Mouse (Mus musculus): ENCODE results near the gene Wdr62. TPM values are rescaled to one million over a fixed set of nuclear protein-coding genes. Genes with fewer than 3 reads are reported as not detected.

Wdr62 gene
- polyA plus RNA-seq (2012; fragmentation: generic; extraction: Trizol): 12.8 TPM
- long read RNA-seq, experiment 1, partial matches to known transcripts: 0 of 1 reads
- long read RNA-seq, experiment 1, other reads (novel, unspliced or antisense): 1 of 1 reads
- long read RNA-seq, experiment 2, partial matches to known transcripts: 3 of 24 reads
- long read RNA-seq, experiment 2, other reads (novel, unspliced or antisense): 21 of 24 reads

- H3K27me3 ChIP-seq (ENCODE audit: control insufficient read depth, insufficient read depth, insufficient read length): no peaks in the 10 kb centered on the region
- H3K36me3 ChIP-seq (ENCODE audit: control insufficient read depth, insufficient read depth): no peaks in the 10 kb centered on the region
- H3K4me3 ChIP-seq (ENCODE audit: insufficient read depth, poor library complexity, severe bottlenecking): peak within 1 kb of the TSS; percentile 49
- H3ac ChIP-seq (ENCODE audit: control insufficient read depth, insufficient read length, low read depth): peak within 1 kb of the TSS; percentile 96
- TF ChIP-seq MYOG (IDR thresholded peaks at IDR 0.05; ENCODE audit: control insufficient read depth, extremely low read depth, insufficient read length) (no peak), CEBPB (IDR thresholded peaks at IDR 0.05; ENCODE audit: low read depth) (no peak), FOSL1 (IDR thresholded peaks at IDR 0.05; ENCODE audit: insufficient read depth, low read length, poor library complexity, severe bottlenecking) (no peak), MYOD1 (IDR thresholded peaks at IDR 0.05; ENCODE audit: control insufficient read depth, insufficient read length, low read depth) (no peak), USF1 (IDR thresholded peaks at IDR 0.05; ENCODE audit: low read depth) (no peak), MAX (IDR thresholded peaks at IDR 0.05) (no peak), CTCF (IDR thresholded peaks at IDR 0.05; ENCODE audit: control insufficient read depth, insufficient read depth, insufficient read length) (no peak)
- no peaks in the 10 kb centered on the region for H3K79me3 ChIP-seq (ENCODE audit: low read depth)
- peaks cover 9% of the 10 kb centered on the region for H3K79me2 ChIP-seq (ENCODE audit: control insufficient read depth, insufficient read depth)
Measured at GRCm38 (mm10) chr7:30279951-30280669, at the start of gene Wdr62, which contains the start of gene Thap8. Gene Wdr62, minus strand, starts transcription at chr7:30280419. Gene Thap8, plus strand, starts transcription at chr7:30280094.

GRCm38 (mm10) chr7:30328379-30328778 lies 48.2 kb upstream of the Wdr62 start:
- no peaks in the 10 kb centered on the region for H3K79me3 ChIP-seq (ENCODE audit: low read depth)
- no peaks in the 10 kb centered on the region for H3K36me3 ChIP-seq (ENCODE audit: control insufficient read depth, insufficient read depth)
- TF ChIP-seq FOSL1 (IDR thresholded peaks at IDR 0.05; ENCODE audit: insufficient read depth, low read length, poor library complexity, severe bottlenecking) (no peak), MYOD1 (IDR thresholded peaks at IDR 0.05; ENCODE audit: control insufficient read depth, insufficient read length, low read depth) (no peak), CTCF (IDR thresholded peaks at IDR 0.05; ENCODE audit: control insufficient read depth, insufficient read depth, insufficient read length) (no peak), MAX (IDR thresholded peaks at IDR 0.05) (no peak), MYOG (IDR thresholded peaks at IDR 0.05; ENCODE audit: control insufficient read depth, extremely low read depth, insufficient read length) (no peak), USF1 (IDR thresholded peaks at IDR 0.05; ENCODE audit: low read depth) (no peak)
- H3K79me2 ChIP-seq (ENCODE audit: control insufficient read depth, insufficient read depth): no peaks in the 10 kb centered on the region
- no peak overlapping the region for H3K4me3 ChIP-seq (ENCODE audit: insufficient read depth, poor library complexity, severe bottlenecking)
- H3K27me3 ChIP-seq (ENCODE audit: control insufficient read depth, insufficient read depth, insufficient read length): peaks cover 5% of the 10 kb centered on the region
- H3ac ChIP-seq (ENCODE audit: control insufficient read depth, insufficient read length, low read depth): no peak overlapping the region

- no peak overlapping the region for H3ac ChIP-seq (ENCODE audit: control insufficient read depth, insufficient read length, low read depth)
- TF ChIP-seq MYOD1 (IDR thresholded peaks at IDR 0.05; ENCODE audit: control insufficient read depth, insufficient read length, low read depth) (no peak), USF1 (IDR thresholded peaks at IDR 0.05; ENCODE audit: low read depth) (no peak), FOSL1 (IDR thresholded peaks at IDR 0.05; ENCODE audit: insufficient read depth, low read length, poor library complexity, severe bottlenecking) (no peak), CEBPB (IDR thresholded peaks at IDR 0.05; ENCODE audit: low read depth) (no peak), CTCF (IDR thresholded peaks at IDR 0.05; ENCODE audit: control insufficient read depth, insufficient read depth, insufficient read length) (no peak), MYOG (IDR thresholded peaks at IDR 0.05; ENCODE audit: control insufficient read depth, extremely low read depth, insufficient read length) (no peak), MAX (IDR thresholded peaks at IDR 0.05) (no peak)
- H3K27me3 ChIP-seq (ENCODE audit: control insufficient read depth, insufficient read depth, insufficient read length): peaks cover 5% of the 10 kb centered on the region
- H3K36me3 ChIP-seq (ENCODE audit: control insufficient read depth, insufficient read depth): no peaks in the 10 kb centered on the region
- no peaks in the 10 kb centered on the region for H3K79me3 ChIP-seq (ENCODE audit: low read depth)
- H3K79me2 ChIP-seq (ENCODE audit: control insufficient read depth, insufficient read depth): no peaks in the 10 kb centered on the region
- H3K4me3 ChIP-seq (ENCODE audit: insufficient read depth, poor library complexity, severe bottlenecking): no peak overlapping the region
Measured at GRCm38 (mm10) chr7:30327140-30327539, 46.9 kb upstream of the Wdr62 start.

GRCm38 (mm10) chr7:30326427-30326826 lies 46.2 kb upstream of the Wdr62 start:
- H3K36me3 ChIP-seq (ENCODE audit: control insufficient read depth, insufficient read depth): no peaks in the 10 kb centered on the region
- no peak overlapping the region for H3K4me3 ChIP-seq (ENCODE audit: insufficient read depth, poor library complexity, severe bottlenecking)
- no peak for TF ChIP-seq MAX (IDR thresholded peaks at IDR 0.05)
- no peak for TF ChIP-seq FOSL1 (IDR thresholded peaks at IDR 0.05; ENCODE audit: insufficient read depth, low read length, poor library complexity, severe bottlenecking)
- no peak for TF ChIP-seq USF1 (IDR thresholded peaks at IDR 0.05; ENCODE audit: low read depth)
- no peak for TF ChIP-seq MYOG (IDR thresholded peaks at IDR 0.05; ENCODE audit: control insufficient read depth, extremely low read depth, insufficient read length)
- H3K27me3 ChIP-seq (ENCODE audit: control insufficient read depth, insufficient read depth, insufficient read length): peaks cover 5% of the 10 kb centered on the region
- no peak overlapping the region for H3ac ChIP-seq (ENCODE audit: control insufficient read depth, insufficient read length, low read depth)
- H3K79me2 ChIP-seq (ENCODE audit: control insufficient read depth, insufficient read depth): peaks cover 4% of the 10 kb centered on the region
- H3K79me3 ChIP-seq (ENCODE audit: low read depth): no peaks in the 10 kb centered on the region

DNA sequence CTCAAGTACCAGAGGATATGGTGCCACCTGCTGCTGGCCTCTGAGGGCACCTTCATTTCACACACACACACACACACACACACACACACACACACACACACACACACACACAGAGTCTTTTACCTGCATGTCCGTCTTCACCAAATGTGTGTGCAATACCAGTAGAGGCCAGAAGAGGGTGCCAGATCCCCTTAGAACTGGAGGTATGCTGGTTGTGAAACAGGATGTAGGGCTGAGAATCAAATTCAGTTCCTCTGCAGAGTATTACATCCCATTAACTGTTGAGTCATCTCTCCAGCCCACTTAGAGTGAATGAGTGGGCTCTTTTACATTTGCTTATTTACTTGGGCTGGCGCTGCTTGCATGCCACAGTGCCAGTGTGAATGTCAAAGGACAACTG lies 45.1 kb upstream of the Wdr62 start:
- Histone ChIP-seq H3K79me2 (ENCODE audit: control insufficient read depth, insufficient read depth) (peaks cover 4% of the 10 kb centered on the region), H3K4me3 (ENCODE audit: insufficient read depth, poor library complexity, severe bottlenecking) (no peak overlapping the region), H3K27me3 (ENCODE audit: control insufficient read depth, insufficient read depth, insufficient read length) (peaks cover 5% of the 10 kb centered on the region), H3ac (ENCODE audit: control insufficient read depth, insufficient read length, low read depth) (no peak overlapping the region), H3K79me3 (ENCODE audit: low read depth) (no peaks in the 10 kb centered on the region), H3K36me3 (ENCODE audit: control insufficient read depth, insufficient read depth) (no peaks in the 10 kb centered on the region)
- TF ChIP-seq MYOG (IDR thresholded peaks at IDR 0.05; ENCODE audit: control insufficient read depth, extremely low read depth, insufficient read length) (no peak), USF1 (IDR thresholded peaks at IDR 0.05; ENCODE audit: low read depth) (no peak), CTCF (IDR thresholded peaks at IDR 0.05; ENCODE audit: control insufficient read depth, insufficient read depth, insufficient read length) (no peak), FOSL1 (IDR thresholded peaks at IDR 0.05; ENCODE audit: insufficient read depth, low read length, poor library complexity, severe bottlenecking) (no peak), CEBPB (IDR thresholded peaks at IDR 0.05; ENCODE audit: low read depth) (no peak), MYOD1 (IDR thresholded peaks at IDR 0.05; ENCODE audit: control insufficient read depth, insufficient read length, low read depth) (no peak), MAX (IDR thresholded peaks at IDR 0.05) (no peak)

Data from C2C12 (cell line).